Mouse (Mus musculus): ENCODE results near the gene Zfhx3.

Gene Zfhx3

GRCm38 (mm10) chr8:108019651-108020050 is 77.2 kb downstream of the Zfhx3 start:
- DNase-seq (ENCODE audit: low spot score) = no peak

- DNase-seq (ENCODE audit: low spot score) = no peak
Measured at GRCm38 (mm10) chr8:108022404-108022803, 80.0 kb downstream of the Zfhx3 start.

GRCm38 (mm10) chr8:108024331-108024730 is 81.9 kb downstream of the Zfhx3 start:
- DNase-seq (ENCODE audit: low spot score) = no peak

DNA sequence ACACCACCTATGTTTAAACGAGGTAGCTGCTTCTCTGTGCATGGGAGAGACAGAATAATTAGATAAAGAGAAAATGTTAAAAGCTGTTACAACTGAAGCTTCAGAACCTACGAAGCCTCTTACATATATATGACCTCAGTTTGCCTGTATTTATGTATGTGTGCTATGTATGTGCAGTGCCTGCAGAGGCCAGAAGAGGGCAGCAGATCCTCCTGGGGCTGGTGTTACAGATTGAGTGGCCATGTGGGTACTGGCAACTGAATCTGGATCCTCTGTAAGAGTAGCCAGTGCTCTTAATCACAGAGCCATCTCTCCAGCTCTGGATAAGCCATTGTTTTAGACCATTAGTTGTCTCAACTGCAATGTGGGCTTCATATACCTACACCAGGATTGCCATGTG is 82.8 kb downstream of the Zfhx3 start:
- DNase-seq (ENCODE audit: low spot score) = no peak

GRCm38 (mm10) chr8:108026557-108027440 is 84.4 kb downstream of the Zfhx3 start:
- DNase-seq (ENCODE audit: low spot score) = no peak

DNA sequence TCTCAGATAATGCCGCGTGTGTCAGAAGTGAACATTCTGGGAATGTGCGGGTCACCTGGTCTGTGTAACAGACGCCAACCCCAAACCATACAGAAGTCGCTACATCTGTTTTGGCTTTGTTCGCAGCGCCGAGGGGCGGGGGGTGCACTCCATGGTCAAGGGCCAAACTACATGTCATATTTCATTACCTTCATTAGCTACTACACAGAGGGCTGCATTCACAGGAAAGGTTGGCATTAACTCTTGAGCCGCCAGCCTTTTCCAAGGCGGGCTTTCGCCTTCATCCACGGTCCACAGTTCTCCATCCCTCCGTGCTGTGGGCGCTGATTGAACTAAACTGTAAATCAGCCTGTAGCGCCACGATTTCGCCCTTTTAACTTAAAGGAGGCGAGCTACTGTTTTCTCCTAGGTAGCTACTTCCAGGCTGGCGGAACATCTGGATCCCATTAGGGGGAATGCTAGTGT is 85.1 kb downstream of the Zfhx3 start:
- DNase-seq (ENCODE audit: low spot score) = no peak

DNA sequence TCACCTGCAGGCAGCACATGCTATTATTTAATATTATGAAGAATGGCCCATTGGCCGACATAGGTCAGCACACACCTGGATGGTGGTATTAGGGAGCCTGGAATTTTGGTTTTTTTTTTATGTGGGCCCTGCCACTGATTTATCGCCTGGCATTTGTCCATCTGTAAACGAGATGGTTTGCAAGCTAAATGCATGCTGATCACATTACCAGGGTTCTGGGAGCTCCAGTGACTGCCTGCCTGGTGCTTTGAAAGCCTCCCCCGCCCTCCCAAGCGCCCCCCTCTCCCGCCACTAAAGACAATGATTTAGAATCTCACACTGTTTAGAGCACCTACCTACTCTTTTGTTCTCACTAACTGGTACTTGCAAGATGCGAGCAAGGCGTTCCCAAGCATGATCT is 86.0 kb downstream of the Zfhx3 start:
- DNase-seq (ENCODE audit: low spot score) = no peak

GRCm38 (mm10) chr8:108031159-108031558 is 88.7 kb downstream of the Zfhx3 start:
- no peak for DNase-seq (ENCODE audit: low spot score)

DNA sequence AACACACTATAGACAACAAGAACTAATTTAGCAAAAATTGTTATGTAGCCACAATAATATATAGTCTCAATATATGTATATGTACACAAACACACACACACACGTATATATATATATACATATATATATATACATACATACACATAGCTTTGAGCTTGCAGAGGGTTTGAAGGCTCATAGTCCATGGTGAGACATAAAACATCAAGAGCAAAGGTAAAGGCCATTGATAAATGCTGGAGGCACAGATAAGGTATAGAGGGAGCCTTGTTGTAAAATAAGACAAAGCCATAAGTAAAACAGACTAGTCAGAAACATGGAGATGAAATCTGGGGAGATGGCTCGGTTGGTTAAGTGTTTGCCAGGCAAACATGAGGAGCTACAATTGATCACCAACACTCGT is 91.6 kb downstream of the Zfhx3 start:
- DNase-seq (ENCODE audit: low spot score) = no peak

- no peak for DNase-seq (ENCODE audit: low spot score)
Measured at GRCm38 (mm10) chr8:108034726-108035125, 92.3 kb downstream of the Zfhx3 start.

DNA sequence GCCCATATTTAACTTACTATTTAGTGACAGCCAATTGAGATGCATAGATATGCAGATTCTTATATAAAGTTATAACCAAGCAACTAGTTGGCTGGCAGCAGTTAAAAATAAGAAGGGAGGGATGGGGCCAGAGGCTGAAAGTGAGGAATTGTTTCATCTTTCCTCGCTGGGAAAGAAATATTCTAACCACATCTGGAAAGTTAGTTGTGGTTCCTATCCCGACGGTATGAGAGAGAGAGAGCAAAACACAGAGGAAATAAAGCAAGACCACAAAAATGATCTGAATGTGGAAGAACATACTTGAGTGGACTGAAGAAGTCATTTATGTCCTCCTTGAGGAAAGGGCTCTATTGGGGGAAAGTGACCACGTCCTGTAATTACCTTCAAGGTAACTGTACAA is 101.2 kb downstream of the Zfhx3 start:
- no peak for DNase-seq (ENCODE audit: low spot score)

DNA sequence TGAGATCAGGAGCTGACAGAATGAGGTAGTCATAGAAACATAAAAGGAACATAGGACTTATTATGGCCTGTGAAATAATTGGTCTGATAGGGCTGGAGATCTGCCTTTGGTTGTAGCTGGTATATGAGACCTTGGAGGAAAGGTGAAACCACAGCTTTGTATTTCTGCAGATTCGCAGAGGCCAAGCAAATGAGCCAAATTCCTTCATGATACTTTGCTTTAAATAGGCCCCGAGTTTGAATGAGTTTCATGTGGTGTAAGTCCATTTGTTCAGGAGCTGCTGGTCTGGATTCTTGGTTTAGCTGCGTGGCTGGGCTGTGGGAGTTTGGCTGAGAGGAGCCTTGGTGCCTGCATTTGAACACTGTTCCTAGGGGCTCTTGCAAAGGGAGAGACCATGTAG is 101.7 kb downstream of the Zfhx3 start:
- no peak for DNase-seq (ENCODE audit: low spot score)

DNA sequence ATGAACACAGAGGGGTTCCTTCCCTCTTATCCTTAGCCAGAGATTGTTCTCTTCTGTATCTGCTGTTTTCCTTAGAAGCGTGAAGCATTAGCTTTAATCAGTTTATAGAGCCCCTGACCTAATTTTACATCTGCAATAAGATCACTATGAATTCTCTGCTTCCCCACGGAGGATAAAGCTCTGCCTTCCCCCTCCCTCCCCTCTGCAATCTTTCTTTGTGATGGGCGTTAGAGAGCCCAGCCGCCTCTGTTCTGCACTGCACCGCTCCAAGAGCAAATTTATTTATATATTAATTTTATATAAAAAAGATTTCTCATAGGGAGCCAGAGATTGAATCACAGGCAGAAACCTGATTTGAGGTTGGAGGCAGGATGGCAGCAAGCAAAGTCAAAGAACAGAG is 113.8 kb downstream of the Zfhx3 start:
- DNase-seq (ENCODE audit: low spot score) = no peak

DNA sequence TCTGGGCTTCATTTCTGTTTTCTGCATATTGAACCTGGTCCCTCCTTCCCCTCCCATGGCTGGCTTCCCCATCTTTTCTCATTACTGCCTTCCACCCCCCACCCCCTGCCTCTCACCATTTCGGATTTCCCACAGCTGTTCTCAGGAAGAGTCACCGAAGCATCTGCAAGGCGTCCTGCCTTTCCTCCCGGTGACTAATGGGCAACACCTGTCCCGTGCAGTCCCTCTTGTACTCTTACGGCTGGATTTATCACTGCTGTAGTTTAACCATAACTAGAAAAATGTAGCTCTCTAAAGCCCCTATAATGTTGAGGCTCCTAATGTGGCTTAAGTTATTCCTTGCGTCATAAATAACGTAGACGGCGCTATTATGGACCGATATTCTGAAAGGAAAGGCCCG is 119.5 kb downstream of the Zfhx3 start:
- DNase-seq (ENCODE audit: low spot score) = no peak

- no peak for DNase-seq (ENCODE audit: low spot score)
Measured at GRCm38 (mm10) chr8:108067111-108067510, 124.7 kb downstream of the Zfhx3 start.

GRCm38 (mm10) chr8:108068195-108068594 is 125.8 kb downstream of the Zfhx3 start:
- no peak for DNase-seq (ENCODE audit: low spot score)

DNA sequence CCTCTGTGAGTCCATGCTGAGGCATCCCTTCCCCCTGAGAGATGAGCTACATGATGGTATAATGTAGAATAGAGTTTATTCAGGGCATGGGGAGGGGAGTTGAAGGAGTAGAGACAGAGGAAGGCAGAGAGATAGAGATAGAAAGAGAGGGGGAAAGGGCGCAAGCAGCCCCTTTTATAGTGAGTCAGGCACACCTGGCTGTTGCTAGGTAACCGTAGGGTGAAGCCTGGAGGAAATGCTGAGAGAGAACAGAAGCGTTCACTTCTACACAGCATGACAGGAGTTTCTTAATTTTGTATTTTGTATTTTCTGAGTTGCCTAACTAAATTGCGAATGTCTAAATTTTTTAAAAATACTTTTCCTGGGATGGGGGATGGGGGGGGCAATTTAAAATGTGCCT is 128.0 kb downstream of the Zfhx3 start:
- DNase-seq (ENCODE audit: low spot score) = no peak

GRCm38 (mm10) chr8:108072126-108072746 is 129.8 kb downstream of the Zfhx3 start:
- no peak for DNase-seq (ENCODE audit: low spot score)

DNA sequence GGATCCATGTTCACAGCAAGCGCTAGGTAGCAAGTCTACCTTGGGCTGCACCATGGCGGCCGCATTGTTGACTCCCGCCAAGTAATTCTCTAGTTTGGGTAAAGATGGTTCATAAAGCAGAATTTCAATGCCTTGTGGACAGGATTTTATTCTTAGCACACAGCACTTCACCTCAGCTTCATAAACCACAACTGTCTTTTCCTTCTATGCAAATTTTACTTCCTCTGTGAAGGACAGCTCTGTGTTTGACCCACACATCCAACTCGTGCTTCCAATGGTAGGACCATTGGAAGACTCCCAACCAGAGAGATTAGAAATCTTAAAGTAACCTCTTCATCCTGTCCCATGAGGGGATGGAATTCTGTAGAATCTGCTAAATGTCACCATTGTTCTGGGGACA is 130.4 kb downstream of the Zfhx3 start:
- DNase-seq (ENCODE audit: low spot score) = no peak

DNA sequence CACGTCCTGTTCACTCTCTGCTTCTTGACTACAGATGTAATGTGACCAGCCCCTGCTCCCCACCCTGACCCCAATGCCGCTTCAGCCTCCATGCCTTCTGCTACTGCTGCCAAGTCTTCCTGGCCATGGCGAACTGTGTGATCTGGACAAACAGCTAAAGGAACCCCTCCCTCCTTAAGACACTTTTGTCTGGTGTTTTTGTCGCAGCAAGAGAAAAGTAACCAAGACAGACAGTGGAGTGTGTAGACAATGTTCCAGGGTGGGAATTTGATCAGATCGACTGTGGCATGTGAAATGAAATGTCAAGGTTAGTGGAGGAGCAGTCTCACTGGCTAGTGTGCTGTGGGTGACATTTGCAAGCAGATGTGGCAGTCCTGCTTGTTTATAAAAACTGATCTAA is 132.7 kb downstream of the Zfhx3 start:
- no peak for DNase-seq (ENCODE audit: low spot score)

GRCm38 (mm10) chr8:108078726-108079125 is 136.3 kb downstream of the Zfhx3 start:
- no peak for DNase-seq (ENCODE audit: low spot score)

DNA sequence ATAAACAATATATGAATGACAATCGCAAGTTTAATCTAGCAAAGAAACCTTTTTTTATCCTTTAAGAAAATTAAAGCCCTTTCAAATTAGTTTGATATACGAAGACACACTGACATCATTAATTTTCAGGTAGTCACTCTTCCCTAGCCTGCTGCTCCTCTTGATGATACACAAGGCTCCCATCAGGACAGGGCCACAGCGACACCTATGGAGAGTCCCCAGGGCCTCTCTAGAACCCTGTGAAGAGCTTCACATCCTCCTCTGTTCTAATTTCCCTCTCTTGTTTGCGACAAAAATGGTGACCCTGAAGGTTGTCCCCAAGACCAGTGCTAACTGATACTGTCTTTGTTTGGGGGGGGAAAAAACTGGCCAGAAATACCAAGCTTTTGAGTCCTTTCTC is 144.5 kb downstream of the Zfhx3 start:
- DNase-seq (ENCODE audit: low spot score) = no peak

DNA sequence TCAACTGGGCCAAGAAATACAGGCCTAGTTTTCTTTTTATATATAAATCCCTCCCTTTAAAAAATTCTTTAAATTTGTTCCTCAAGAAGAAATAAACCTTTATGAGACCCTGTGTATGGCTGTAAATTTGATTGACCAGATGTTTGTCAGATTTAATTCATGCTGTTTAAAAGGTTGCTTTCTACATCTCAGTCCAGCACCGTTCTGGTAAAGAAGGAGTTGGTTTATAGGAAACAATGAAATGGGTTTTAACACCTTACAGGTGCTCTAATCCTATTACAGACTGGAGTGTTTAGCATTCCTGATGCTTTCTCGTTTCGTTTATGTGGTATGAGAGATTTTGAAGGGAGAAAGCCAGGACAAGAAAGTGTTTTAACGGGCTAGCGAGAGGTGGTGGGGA is 147.2 kb downstream of the Zfhx3 start:
- DNase-seq (ENCODE audit: low spot score) = no peak

GRCm38 (mm10) chr8:108098598-108098997 is 156.2 kb downstream of the Zfhx3 start:
- no peak for DNase-seq (ENCODE audit: low spot score)

Measured in testis, postnatal 14 days (tissue).